Mouse (Mus musculus) liver, embryonic 14.5 days (tissue): ENCODE data around the gene Arsa.

Source experiments
- CTCF ChIP-seq: IDR thresholded peaks from 2 replicates; pipeline ENCODE4 v1.5.1; 2016; ENCODE audit warnings: antibody characterized with exemption, low read depth, control low read depth
- EP300 ChIP-seq: IDR thresholded peaks from 2 replicates; pipeline ENCODE4 v1.6.1; 2016; ENCODE audit warnings: antibody characterized with exemption, low read depth

DNA sequence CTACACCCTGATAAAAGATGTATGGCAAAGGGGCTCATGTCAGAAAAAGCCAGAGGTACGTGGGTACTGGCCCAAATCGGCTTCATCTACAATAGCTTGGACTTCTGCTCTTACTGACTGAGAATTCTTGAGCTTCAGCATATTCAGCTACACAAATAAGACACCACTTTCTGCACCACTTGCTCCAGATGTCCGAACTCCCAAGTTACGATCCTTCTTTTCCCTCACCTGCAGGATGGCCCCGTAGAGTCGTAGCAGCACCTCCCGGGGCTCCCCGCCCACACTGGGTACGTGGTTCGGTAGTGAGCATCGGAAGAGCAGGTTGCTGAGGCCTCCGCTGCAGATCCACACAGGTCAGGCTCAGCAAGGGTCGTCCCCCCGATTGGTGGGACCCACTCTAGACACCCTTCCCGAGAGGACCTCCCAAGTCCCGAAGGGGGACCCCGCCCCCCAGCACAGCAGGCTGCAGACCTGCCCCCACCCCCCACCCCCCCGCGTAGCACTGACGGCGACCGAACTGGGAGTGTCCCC, 48.3 kb downstream of the Arsa start:
- TF ChIP-seq CTCF (no peak), EP300 (no peak)
